8 mouse cellular contexts compared by ENCODE assay signal in the genomic region with DNA sequence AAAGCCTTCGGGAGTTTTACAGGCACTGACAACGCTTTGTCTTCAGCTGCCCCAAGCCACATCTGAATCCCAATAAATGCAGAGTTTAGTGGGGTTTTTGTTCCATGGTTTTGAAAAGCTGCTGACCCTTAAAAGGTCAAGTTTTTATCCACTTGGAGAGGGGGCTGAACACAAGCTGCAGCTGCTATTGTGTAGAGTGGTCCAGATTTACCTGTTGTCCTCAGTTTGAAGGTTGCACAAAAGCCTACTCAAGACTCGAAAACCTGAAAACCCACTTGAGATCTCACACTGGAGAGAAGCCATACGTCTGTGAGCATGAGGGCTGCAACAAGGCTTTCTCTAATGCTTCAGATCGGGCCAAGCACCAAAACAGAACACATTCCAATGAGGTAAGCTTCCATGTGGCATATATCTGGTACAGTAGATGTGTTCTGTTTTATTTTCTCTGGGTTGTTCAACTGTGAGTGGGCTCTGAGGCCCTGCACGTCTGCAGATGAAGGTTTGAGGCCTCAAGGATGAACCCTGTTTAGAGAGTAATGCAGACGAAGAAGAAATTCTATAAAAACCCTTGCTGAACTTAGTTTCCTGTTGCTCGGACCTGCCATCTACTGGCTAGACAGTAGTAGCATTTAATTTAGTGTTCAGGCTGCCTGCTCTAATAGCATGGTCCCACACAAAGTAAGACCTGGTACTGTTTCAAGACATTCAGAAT.
DNase-seq lines count a peak whose midpoint lies in the region; ATAC-seq and TF ChIP-seq lines count a peak whose summit lies in the region.

No protein-coding gene starts in this region.

- H3K4me2 ChIP-seq in hindbrain, embryonic 13.5 days, result no peak overlapping the region
- no peak overlapping the region for H3K4me2 ChIP-seq in stomach, embryonic 16.5 days (ENCODE audit: low read depth, low read length)

- H3K9ac ChIP-seq in hindbrain, embryonic 13.5 days, result no peak overlapping the region
- no peak overlapping the region for H3K9ac ChIP-seq in stomach, embryonic 16.5 days (ENCODE audit: low read length)

- H3K9me3 ChIP-seq in E14TG2a.4 (ENCODE audit: low read length), result no peaks in the 10 kb centered on the region
- H3K9me3 ChIP-seq in embryonic facial prominence, embryonic 10.5 days, result no peaks in the 10 kb centered on the region
- H3K9me3 ChIP-seq in hindbrain, embryonic 13.5 days, result no peaks in the 10 kb centered on the region
- H3K9me3 ChIP-seq in stomach, embryonic 16.5 days (replicated peaks; ENCODE audit: control insufficient read depth, low read length), result no peaks in the 10 kb centered on the region

- DNase-seq in CD4-positive, CD25-positive, alpha-beta regulatory T cell, adult 2 months (ENCODE audit: low read depth, low spot score), result peak; percentile 3
- DNase-seq in embryonic facial prominence, embryonic 10.5 days (ENCODE audit: low spot score), result peak; percentile 44
- DNase-seq in layer of hippocampus, postnatal 14 days (ENCODE audit: low spot score in 2 of 2), result peak; percentile 40 to 62

- H3K27ac ChIP-seq in embryonic facial prominence, embryonic 10.5 days (replicated peaks), result no peak overlapping the region
- 0 out of 2 replicates have a peak overlapping the region, but pooled peaks have one; percentile 36 for H3K27ac ChIP-seq in hindbrain, embryonic 13.5 days
- H3K27ac ChIP-seq in stomach, embryonic 16.5 days (ENCODE audit: low read length), result no peak overlapping the region

- WGBS in embryonic facial prominence, embryonic 10.5 days, result 48% methylated on average over 8 of the region's 8 CpGs
- WGBS in hindbrain, embryonic 13.5 days, result 14% methylated on average over 8 of the region's 8 CpGs
- 49% methylated on average over 8 of the region's 8 CpGs for WGBS in stomach, embryonic 16.5 days

- H3K4me3 ChIP-seq in E14TG2a.4 (replicated peaks; ENCODE audit: low read length), result no peak overlapping the region
- H3K4me3 ChIP-seq in embryonic facial prominence, embryonic 10.5 days, result no peak overlapping the region
- no peak overlapping the region for H3K4me3 ChIP-seq in hindbrain, embryonic 13.5 days
- H3K4me3 ChIP-seq in stomach, embryonic 16.5 days (replicated peaks; ENCODE audit: low read length), result no peak overlapping the region

- H3K36me3 ChIP-seq in E14TG2a.4 (ENCODE audit: insufficient read depth, low read length), result no peaks in the 10 kb centered on the region
- peaks cover 52% of the 10 kb centered on the region for H3K36me3 ChIP-seq in embryonic facial prominence, embryonic 10.5 days (replicated peaks)
- H3K36me3 ChIP-seq in hindbrain, embryonic 13.5 days, result no peaks in the 10 kb centered on the region
- no peaks in the 10 kb centered on the region for H3K36me3 ChIP-seq in stomach, embryonic 16.5 days (ENCODE audit: control insufficient read depth, insufficient read depth, low read length)

- ATAC-seq in CD4-positive, CD25-positive, alpha-beta regulatory T cell, adult 4 months, result no peak
- ATAC-seq in hindbrain, embryonic 13.5 days (ENCODE audit: low FRiP score), result peak; percentile 82
- 0 out of 2 replicates have a peak, but pooled peaks have one; percentile 47 for ATAC-seq in megakaryocyte-erythroid progenitor cell, adult 5-6 weeks (replicated peaks; ENCODE audit: low FRiP score, low TSS enrichment, poor library complexity, severe bottlenecking)
- peak; percentile 50; the same call in 1 of the 2 replicates for ATAC-seq in stomach, embryonic 16.5 days (ENCODE audit: insufficient read depth, low FRiP score)

- peak; percentile 32 for TF ChIP-seq CTCF in E14TG2a.4 (conservative IDR thresholded peaks at IDR 0.05; ENCODE audit: low read length)

- H3K4me1 ChIP-seq in E14TG2a.4 (replicated peaks; ENCODE audit: low read depth, low read length), result peaks cover 6% of the 10 kb centered on the region; the same call in 1 of the 2 replicates
- peaks cover 19% of the 10 kb centered on the region for H3K4me1 ChIP-seq in embryonic facial prominence, embryonic 10.5 days
- H3K4me1 ChIP-seq in hindbrain, embryonic 13.5 days (replicated peaks), result peaks cover 6% of the 10 kb centered on the region
- no peaks in the 10 kb centered on the region for H3K4me1 ChIP-seq in stomach, embryonic 16.5 days (ENCODE audit: control insufficient read depth, insufficient read depth, low read length)

- no peaks in the 10 kb centered on the region for H3K27me3 ChIP-seq in E14TG2a.4 (ENCODE audit: insufficient read depth, low read length)
- H3K27me3 ChIP-seq in embryonic facial prominence, embryonic 10.5 days (replicated peaks; ENCODE audit: low read depth, poor library complexity, severe bottlenecking), result peaks cover 6% of the 10 kb centered on the region
- H3K27me3 ChIP-seq in hindbrain, embryonic 13.5 days, result no peaks in the 10 kb centered on the region
- no peaks in the 10 kb centered on the region for H3K27me3 ChIP-seq in stomach, embryonic 16.5 days (ENCODE audit: control insufficient read depth, insufficient read depth, low read length)
